Comparison of ENCODE assay signal across 13 mouse cellular contexts in the genomic region with DNA sequence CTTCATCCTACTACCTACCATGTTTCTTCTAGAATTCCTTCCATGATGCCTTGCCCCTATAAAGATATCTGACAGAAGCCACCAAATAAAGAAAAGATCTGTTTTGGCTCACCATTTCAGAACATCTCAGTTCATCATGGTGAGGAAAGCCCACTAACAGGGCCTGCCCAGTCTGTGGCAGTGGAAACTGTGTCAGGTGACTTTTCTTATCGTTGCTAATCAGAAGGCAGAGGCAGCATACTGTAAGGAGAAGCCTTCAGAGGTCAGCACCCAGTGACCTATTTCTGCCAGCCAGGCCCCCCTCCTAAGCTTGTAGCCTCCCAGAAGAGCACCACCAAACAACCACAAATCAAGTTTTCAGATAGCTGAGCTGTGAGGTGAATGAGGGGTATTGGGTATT.
DNase-seq lines count a peak whose midpoint lies in the region; ATAC-seq and TF ChIP-seq lines count a peak whose summit lies in the region.
"Had no signal": no experiment of that assay in that cellular context is flagged by ENCODE, and none has a peak within 500 bp of the region (broad histone marks: within the 10 kb centered on the region; RNA-seq: fewer than 3 reads in every experiment).

No protein-coding gene starts in this region.

- no peaks in the 10 kb centered on the region for H3K27me3 ChIP-seq in heart, adult 2 months (ENCODE audit: control insufficient read depth, insufficient read depth, low read length)
- H3K27me3 ChIP-seq: neural tube, embryonic 12.5 days had no signal

- H3K4me1 ChIP-seq in heart, adult 2 months (ENCODE audit: control insufficient read depth, insufficient read depth, low read length) = peaks cover 19% of the 10 kb centered on the region
- H3K4me1 ChIP-seq: neural tube, embryonic 12.5 days had no signal

- peak overlapping the region; percentile 54; the same call in 1 of the 2 replicates for H3K27ac ChIP-seq in heart, adult 2 months
- peak overlapping the region; percentile 71; the same call in 1 of the 2 replicates for H3K27ac ChIP-seq in left cerebral cortex, adult 2 months
- H3K27ac ChIP-seq: neural tube, embryonic 12.5 days had no signal

- peaks cover 8% of the 10 kb centered on the region for H3K36me3 ChIP-seq in heart, adult 2 months (ENCODE audit: control insufficient read depth, insufficient read depth, low read length)
- H3K36me3 ChIP-seq: neural tube, embryonic 12.5 days had no signal

- intact Hi-C loops in heart, adult 2 months (cut with DNase I) = no loop called here
- intact Hi-C loops in heart, postnatal 10 days (cut with DNase I) = no loop called here
- intact Hi-C loops in left cerebral cortex, adult 2 months (cut with DNase I) = loop anchor here (5.0 kb wide), 1 partner anchor 94 kb away; no protein-coding TSS in a partner anchor

- H3K4me3 ChIP-seq in heart, adult 2 months = no peak overlapping the region
- H3K4me3 ChIP-seq in left cerebral cortex, adult 2 months = no peak overlapping the region
- H3K4me3 ChIP-seq: neural tube, embryonic 12.5 days had no signal

- H3K79me2 ChIP-seq in heart, adult 2 months (replicated peaks; ENCODE audit: control insufficient read depth, insufficient read depth, low read length) = no peaks in the 10 kb centered on the region

- TF ChIP-seq POLR2A in heart, adult 2 months (IDR thresholded peaks at IDR 0.05; ENCODE audit: insufficient read depth, low read depth, low read length) = no peak

- 25% methylated on average over 1 of the region's 1 CpGs for WGBS in heart, adult 2 months

- TF ChIP-seq CTCF in heart, adult 2 months (IDR thresholded peaks at IDR 0.05) = no peak
- no peak for TF ChIP-seq CTCF in left cerebral cortex, adult 2 months (IDR thresholded peaks at IDR 0.05)

- H3K9ac ChIP-seq in heart, adult 2 months (ENCODE audit: low read depth, low read length) = no peak overlapping the region
- H3K9ac ChIP-seq: neural tube, embryonic 12.5 days had no signal

- no peak for DNase-seq in heart, adult 2 months
- no peak for DNase-seq in heart, postnatal 10 days
- no peak for DNase-seq in left cerebral cortex, adult 2 months (ENCODE audit: extremely low spot score in 1 of 2, low spot score in 2 of 2)
- DNase-seq in left cerebral cortex, adult 11 months (ENCODE audit: low spot score) = no peak
- no peak for DNase-seq in adrenal gland, postnatal 25 days
- no peak for DNase-seq in cerebellum, postnatal 4 days (ENCODE audit: low spot score in 2 of 2)
- DNase-seq: B cell, adult 2 months; cerebellum, adult 8-10 months; lung, postnatal 14 days; midbrain, embryonic 14.5 days had no signal

- no peak for TF ChIP-seq EP300 in heart, adult 2 months (IDR thresholded peaks at IDR 0.05; ENCODE audit: insufficient read depth, low read depth, low read length)

- peak; percentile 11 for ATAC-seq in granulocyte monocyte progenitor cell, adult 5-6 weeks (replicated peaks; ENCODE audit: poor library complexity, severe bottlenecking)
- ATAC-seq in megakaryocyte progenitor cell, adult 5-6 weeks (replicated peaks; ENCODE audit: poor library complexity) = peak; percentile 19; the same call in 1 of the 2 replicates
